Mouse (Mus musculus): Measurements from ENCODE around the gene Daxx.
"Not testable (repeated sequence)": the region's sequence is repeated elsewhere in the genome, so short reads cannot be mapped to it uniquely, and the experiment has no call there.

Gene Daxx

DNA sequence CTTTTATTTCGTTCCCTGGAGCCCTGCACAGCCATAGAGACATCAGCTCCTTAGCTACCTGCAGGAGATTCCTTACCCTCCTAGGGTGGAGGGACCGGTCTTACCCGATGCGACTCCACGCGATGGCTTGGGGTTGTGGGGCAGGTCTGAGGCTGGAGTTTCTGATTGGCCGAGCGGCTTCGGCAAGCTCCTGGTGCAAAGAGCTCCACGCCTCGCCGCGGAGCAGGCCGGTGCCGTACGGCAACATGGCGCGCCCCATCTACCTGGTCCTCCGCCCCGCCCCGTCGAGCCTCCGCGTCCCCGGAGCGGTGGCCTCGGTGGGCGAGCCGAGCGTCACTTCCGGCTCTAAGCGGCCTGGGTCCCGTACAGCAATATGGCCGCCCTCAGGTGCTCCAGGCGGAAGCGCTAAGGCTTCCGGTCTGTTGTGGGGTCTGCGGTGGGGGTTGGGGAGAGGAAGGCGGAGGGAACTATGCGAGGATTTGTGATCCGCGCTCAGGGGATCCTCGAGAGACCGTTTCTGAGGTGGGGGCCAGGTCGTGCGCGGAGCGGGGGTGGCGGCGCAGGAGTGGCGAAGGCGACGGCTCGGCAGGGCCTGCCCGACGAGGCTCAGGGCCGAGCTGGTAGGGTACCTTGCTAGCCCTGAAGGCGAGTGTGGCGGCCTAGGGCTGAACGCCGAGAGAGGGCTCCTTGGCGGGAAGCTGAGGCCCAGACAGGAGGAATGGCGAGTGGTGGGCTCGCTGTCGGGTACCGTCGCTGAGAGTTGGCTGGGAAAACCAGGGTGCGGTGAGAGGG is at the start of gene Daxx:
TSS of gene Daxx (plus strand) at position 338 of the 792 bp plus-strand sequence.
- peak; percentile 98 to 99 for DNase-seq

DNA sequence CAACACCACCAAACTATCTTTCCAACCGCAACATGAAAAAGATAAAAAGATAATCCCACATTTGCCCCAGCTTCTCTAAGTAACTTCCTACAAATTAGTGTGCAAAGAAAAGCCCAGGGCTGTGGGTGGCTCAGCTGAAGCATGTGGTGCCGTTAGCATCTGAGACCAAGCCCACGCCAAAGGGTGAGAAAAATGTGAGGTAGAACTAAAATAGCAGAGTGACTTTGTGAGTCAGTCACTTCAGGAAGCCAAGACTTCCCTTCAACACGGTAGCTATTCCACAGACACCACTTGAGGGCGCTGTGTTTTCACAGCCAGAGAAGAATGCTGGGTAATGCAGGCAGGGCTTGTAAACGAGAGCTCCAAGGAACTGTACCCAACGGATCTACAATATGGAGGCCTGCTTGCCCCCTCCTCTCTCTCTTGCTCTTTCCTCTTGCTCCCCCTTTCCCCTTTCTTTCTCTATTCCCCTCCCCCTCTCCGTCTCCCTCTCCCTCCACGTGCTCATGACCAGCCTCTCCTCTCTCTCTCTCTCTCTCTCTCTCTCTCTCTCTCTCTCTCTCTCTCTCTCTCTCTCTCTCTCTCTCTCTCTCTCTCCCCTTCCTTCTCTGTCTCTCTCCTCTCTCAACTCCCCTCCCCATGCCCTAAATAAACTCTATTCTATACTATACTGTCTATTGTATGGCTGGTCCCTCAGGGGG is 43.7 kb upstream of the Daxx start:
- peak; percentile 20 to 53 for DNase-seq

DNA sequence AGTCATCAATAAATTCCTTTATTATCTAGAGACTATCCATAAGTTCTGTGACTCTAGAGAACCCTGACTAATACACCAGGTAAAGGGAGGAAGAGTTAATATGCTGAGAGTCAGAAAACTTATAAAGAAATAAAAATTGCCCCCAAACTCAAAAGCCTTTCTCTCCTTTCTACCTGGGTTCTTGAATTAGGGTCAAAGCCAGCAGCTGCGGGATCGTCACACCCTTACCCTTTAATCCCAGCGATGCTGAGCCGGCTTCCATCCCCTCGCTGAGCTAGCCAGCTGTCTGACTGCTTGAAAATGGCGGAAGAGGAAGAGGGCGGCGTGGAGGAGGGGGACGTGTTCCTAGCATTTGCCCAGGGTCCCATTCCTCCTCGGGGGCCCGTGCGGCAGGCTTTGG is 35.7 kb upstream of the Daxx start, which contains the start of gene Gm7029:
TSS of gene Gm7029 (plus strand) at position 301 of the 400 bp plus-strand sequence.
- DNase-seq = not testable (repeated sequence)

DNA sequence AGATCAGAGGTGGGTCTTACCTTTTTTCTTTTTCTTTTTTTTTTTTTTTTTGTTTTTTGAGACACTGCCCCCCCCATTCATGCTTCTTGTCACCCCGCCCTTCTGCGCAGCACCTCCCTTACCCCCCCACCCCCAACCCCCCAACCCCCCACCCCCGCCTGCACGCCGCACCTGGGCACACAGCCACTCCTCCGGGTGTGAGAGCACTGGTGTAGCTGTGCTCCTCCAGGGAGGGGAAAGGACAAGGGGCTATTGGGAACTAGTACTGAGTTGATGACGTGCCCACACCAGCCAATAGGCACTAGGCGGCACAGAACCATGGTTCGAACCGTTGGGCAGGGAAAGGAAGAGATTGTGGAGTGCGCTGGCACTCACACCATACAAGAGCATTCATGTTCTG is 34.8 kb upstream of the Daxx start:
- DNase-seq = no peak

DNA sequence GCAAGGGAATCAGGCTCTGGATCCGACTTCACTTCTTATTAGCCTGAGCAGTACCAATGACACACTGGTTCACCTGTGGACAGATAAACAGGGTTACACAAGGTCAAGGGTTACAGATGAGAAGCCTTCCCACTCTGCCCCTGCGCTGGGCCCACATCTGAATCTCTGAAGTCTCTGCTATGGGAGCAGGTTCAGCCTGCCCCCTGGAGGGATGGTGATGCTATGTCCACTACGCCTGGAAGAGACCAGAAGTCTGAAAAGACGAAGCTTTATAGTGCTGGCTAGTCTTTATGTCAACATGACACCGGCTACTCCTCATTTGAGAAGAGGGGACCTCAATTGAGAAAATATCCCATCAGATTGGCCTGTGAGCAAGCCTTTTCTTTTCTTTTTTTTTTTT is 33.4 kb upstream of the Daxx start:
- not testable (repeated sequence) for DNase-seq

DNA sequence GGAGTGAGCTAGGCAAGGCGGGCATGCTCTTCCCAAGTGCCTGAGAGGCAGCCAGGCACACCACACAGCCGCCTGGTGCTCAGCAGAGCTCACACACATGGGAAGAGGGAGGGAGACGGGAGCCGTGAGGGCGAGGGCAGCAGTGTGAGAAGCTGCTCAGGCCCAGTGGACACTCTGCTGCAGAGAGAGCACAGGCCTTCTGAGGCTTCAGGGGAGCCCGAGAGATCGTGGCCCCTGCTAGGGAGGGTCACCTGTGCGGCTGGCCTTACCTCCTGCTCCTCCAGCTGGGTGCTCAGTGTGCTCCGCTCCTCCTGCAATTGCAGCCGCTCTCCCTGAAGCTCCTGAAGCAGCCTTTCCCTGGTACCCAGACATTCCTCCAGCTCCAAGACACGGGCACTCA is 24.9 kb upstream of the Daxx start:
- DNase-seq = not testable (repeated sequence)

DNA sequence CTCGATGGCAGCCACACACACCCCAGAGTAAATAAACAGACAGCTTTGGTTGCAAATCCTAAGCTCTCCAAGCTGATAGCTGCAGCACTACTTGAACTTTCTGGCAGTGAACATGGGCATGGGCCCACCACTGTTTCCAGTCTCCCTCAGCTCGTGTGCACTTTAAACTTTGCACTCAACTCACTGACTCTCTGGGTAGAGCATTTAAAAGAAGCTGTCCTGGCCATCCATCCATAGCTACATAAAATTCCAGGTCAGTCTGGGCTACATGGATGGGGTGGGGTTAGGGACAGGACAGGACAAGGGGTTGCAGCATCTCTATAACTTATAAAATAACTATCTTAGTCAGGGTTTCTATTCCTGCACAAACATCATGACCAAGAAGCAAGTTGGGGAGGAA is 21.4 kb upstream of the Daxx start:
- not testable (repeated sequence) for DNase-seq

DNA sequence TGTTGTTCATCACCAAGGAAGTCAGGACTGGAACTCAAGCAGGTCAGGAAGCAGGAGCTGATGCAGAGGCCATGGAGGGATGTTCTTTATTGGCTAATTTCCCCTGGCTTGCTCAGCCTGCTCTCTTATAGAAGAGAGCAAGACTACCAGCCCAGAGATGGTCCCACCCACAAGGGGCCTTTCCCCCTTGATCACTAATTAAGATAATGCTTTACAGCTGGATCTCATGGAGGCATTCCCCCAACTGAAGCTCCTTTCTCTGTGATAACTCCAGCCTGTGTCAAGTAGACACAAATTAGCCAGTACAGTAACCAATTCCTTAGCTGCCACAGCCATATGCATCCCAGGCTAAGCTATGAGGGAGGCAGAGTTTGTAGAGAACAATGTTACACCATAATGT is 21.0 kb upstream of the Daxx start:
- DNase-seq = not testable (repeated sequence)

DNA sequence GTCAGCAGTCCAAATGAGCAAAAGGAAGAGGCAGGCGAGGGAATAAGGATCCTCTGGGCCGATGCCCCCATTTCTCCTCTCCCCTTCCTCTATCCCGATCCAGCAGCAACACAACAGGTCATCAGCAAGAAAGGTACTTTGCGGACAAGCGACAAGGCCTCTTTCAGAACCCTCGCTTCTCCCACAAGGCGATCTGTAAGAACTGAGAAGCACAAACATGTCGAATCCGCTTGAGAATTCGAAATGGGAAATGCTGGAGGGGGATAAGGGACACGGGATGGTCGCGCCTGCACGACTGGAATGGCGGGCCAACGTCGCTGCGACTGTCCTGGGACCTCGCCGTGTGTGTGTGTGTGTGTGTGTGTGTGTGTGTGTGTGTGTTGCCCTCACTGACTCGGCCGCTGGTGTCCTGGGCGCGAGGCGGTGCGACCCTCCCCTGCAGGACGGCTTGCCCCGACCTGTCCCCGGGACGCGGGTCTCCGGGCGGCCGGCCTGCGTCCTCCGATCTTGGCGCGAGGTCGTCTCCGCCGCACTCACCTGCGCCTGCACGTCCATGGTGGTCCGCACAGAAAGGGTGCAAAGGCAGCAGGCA is 19.2 kb upstream of the Daxx start:
- DNase-seq = not testable (repeated sequence)

DNA sequence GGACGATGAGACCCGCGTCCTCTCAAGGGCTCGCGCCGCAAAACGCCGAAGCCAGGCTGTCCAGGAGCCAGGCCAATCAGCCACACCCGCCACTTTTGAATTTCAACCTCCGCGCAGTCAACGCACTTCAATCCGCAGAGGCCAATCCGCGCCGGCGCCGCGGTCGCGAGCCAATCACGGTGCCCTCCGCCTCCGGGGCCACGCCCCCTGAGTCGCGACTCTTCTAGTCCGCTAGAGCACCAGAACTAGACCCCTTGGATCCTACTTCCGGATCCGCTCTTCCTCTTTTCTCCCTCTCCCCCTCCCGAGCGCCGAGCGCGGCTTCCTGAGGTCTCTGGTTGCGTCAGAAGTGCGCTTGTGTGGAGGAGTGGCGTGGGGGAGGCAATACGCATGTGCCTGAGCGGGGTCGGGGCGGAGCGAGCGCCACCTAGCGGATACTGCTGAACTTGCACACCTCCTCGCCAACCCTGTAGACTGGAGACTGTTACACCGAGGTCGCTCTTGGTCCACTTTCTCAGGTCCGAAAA is 18.6 kb upstream of the Daxx start, which contains the start of gene Kifc1:
TSS of gene Kifc1 (minus strand) at position 129 of the 527 bp plus-strand sequence.
- peak; percentile 95 to 99 for DNase-seq

DNA sequence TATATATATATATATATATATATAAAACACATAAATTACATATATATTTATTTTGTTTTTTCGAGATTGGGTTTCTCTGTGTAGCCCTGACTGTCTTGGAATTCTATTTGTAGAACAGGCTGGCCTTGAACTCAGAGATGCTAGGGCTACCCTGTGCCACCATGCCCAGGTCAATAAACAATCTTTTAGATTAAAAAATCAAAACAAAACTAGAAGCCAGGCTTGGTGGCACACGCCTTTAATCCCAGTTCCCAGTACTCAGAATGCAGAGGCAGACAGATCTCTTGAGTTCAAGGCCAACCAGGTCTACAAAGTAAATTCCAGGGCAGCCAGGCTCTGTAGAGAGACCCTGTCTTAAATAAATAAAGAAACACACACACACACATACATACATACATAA is 17.9 kb upstream of the Daxx start:
- DNase-seq = no peak

DNA sequence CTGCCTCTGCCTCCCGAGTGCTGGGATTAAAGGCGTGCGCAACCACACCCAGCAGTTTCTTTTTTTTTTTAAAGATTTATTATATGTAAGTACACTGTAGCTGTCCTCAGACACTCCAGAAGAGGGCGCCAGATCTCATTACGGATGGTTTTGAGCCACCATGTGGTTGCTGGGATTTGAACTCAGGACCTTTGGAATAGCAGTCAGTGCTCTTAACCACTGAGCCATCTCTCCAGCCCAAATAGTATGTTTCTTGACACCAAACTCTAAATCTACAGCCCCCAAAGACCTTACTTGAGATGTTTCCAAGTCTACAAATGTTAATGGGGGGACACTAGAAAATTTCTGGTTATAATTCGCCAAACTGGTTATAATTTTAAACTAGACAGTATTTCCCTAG is 17.3 kb upstream of the Daxx start:
- not testable (repeated sequence) for DNase-seq

DNA sequence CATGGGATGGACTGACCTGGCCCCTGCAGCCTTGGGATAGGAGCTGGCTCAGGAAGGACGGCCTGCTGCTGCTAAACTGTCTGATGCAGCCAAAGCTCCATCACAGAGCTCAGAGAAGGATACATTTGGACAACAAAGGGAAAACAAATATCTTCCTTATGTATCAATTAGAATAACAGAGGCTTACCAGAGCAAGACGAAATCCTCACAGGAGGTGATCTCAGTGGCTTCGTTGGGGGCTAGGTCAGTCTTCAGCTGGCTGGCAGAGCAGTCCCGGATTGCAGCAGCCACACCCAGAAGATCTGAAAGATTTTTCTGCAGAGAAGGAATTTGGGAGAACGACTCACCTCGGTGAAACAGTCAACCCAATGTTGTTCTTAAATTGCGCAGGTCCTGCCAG is 16.8 kb upstream of the Daxx start:
- no peak for DNase-seq

DNA sequence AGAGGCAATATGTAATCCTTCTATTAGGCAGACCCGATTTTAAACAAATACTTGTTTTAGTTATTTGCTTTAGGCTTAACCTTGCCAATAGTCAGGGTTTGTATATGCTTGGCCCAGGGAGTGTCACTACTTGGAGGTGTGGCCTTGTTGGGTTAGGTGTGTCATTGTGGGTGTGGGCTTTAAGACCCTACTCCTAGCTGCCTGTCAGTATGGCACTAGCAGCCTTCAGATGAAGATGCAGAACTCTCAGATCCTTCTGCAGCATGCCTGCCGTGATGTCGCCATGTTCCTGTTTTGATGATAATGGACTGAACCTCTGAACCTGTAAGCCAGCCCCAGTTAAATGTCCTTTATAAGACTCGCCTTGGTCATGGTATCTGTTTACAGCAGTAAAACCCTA is 16.2 kb upstream of the Daxx start:
- not testable (repeated sequence) for DNase-seq

DNA sequence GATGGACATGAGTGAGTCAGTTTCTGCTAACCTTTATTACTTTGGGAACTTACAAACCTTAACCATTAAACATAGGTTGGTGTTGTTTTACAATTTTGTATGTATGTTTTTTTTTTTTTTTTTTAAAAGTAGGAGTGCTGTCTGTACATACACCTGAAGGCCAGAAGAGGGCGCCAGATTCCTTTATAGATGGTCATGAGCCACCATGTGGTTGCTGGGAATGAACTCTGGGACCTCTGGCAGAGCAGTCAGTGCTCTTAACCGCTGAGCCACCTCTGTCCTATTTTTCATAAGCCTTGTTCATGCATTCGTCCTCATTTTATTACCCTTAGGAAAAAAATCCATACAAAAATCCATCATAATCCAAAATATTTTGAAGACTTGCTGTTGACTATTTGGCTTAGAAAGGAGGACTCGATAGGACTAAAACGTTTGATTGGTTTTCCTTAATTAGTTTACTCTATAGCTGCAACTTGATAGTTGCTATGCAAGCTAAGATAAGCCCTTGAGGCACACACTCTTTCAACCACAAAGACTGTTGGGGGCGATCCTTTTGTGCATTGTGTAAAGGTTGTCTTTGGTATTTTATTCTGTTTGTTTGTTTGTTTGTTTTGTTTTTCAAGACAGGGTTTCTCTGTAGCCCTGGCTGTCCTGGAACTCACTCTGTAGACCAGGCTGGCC is 12.0 kb upstream of the Daxx start:
- no peak for DNase-seq

DNA sequence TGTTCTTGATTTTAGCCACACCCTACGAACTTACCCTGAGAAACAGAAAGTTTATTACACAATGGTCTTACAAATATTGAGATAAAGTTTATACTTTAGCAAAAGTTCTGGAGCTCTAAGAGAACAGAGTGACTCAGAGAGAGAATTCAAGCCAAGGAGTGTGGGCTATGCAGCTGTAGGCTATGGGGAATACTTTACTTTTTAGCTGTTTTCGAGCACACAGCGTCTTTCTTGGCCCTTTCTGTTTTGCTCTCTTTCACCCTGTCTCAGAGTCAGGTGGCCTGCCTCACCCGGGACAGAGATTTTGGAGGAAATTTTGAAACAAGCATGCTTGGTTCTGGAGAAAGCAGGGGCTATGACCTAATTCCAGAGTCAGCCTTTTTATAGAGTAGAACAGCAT is 11.0 kb upstream of the Daxx start:
- DNase-seq = not testable (repeated sequence)

DNA sequence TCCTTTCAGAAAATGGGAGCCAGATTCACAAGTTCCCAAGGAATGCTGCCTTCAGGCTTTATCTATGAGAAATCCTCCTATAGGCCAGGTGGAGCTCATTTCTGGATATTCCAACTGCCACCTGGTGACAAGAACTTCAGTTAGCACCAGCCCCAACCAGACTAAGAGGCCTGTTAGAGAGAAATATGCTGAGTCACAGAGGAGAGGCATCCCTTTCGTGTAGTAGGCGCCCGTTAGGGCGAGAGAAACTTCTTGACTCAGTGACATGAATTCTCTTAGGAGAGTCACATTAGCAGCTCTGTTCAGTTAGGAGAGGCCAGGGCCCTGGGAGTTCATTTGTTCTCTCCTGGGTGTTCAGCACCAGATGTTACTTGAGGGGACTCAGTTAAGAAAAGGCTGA is 9.6 kb upstream of the Daxx start:
- DNase-seq = no peak

DNA sequence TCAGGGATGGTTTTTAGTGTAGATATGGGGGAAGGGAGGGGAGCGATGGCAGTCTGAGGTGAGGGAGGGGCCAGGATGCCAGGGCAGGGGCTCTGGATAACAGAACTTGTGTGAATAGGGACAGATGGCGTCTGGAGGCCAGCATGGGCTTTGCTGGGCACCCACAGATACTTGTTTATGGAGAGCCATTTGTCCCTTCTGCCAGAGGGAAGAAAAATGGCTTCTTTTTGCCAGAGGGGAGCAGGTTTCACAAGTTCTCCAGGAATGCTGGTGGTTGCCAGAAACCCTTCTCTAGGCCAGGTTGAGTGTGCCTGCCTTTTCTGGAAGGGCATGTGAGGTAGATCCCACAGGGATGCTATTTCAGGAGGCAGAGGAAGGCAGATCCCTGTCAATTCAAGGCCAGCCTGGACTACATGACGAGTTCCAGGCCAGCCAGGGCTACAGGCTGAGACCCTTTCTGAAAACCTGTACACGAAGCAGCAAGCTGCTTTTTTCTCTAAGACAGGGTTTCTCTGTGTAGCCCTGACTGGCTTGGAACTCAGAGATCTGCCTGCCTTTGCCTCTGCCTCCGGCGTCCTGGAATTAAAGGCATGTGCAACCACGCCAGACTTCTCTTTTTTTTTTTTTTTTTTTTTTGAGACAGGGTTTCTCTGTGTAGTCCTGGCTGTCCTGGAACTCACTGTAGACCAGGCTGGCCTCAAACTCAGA is 8.8 kb upstream of the Daxx start:
- no peak for DNase-seq

DNA sequence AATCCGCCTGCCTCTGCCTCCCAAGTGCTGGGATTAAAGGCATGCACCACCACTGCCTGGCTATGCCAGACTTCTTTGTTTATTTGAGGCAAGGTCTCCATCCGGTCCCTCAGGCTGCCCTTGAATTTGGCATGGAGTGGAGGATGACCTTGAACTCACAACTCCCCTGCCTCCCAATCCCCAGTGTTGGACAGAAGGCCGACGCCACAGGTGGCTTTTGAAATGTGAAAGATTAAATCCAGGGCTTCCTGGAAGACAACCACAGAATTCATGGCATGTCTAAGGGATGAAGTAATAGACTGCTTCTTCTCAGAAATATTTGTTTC is 8.3 kb upstream of the Daxx start:
- no peak for DNase-seq

DNA sequence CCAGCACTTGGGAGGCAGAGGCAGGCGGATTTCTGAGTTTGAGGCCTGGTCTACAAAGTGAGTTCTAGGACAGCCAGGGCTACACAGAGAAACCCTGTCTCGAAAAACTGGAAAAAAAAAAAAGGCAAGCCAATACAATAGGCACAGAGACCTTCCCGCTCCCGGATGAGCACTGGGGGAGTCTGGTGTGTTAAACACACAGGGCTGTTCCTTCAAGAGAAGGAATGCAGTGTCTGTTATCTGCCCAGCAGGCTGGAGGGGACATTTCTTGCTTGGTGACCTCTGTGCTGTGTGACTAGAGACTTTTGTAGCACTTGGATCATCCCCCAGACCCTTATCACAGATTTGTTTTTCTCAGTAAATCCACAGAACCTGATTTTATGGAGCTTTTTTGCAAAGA is 7.6 kb upstream of the Daxx start:
- no peak for DNase-seq

DNA sequence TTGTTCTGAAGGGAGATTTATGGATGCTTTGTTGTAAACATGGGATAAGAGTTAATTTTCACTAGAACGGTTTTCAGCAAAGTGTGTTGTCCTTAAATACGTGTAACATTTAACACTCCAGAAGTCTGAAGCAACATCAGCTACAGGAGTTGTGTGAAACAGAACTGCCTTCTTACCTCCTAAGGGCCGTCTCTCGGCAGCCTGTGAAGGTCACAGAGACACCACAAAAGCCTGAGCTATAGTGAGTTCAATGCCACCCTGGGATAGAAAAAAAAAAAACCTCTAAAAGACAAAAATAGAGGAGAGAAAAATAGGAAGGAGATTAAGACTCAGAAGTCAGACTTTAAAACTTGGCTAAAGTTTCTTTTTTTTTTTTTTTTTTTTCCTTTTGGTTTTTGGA is 7.1 kb upstream of the Daxx start:
- no peak for DNase-seq

DNA sequence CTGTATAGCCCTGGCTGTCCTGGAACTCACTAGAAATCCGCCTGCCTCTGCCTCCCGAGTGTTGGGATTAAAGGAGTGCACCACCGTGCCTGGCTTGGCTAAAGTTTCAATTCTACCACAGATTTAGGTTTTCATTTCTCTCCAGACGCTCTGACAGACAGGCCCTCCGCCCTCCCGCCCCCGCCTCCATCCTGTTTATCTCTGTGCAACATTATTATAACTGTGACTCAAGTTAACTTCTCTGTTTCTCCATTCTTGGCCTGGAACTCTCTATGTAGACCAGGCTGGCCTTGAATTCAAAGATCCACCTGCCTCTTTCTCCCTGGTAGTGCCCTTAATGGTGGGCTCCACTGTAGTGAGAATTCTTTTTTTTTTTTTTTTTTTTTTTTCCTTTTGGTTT is 6.7 kb upstream of the Daxx start:
- DNase-seq = no peak

Data from spleen, adult 18-20 months (tissue).